Mouse (Mus musculus) cerebellum, adult 2 months (tissue): ENCODE data around the gene Klhdc7b. TPM values are rescaled to one million over a fixed set of nuclear protein-coding genes. Genes with fewer than 3 reads are reported as not detected.

Source experiments
- DNase-seq, 2 experiments: peaks; one replicate each; pipeline ENCODE4 v3.0.0; 2021
- H3K27ac ChIP-seq: fragments of 200-500 bp; 2 replicates; pipeline ENCODE4 v1.5.1; 2012; ENCODE audit warnings: low read length, control low read depth, inconsistent platforms; ENCODE audit not compliant: insufficient read depth
- H3K27me3 ChIP-seq: fragments of 200-500 bp; 2 replicates; pipeline ENCODE4 v1.6.1; 2012; ENCODE audit warnings: inconsistent platforms, mild to moderate bottlenecking, low read length, moderate library complexity; ENCODE audit not compliant: control insufficient read depth, insufficient read depth
- H3K4me1 ChIP-seq: fragments of 200-500 bp; 2 replicates; pipeline ENCODE4 v1.6.1; 2011; ENCODE audit warnings: low read length; ENCODE audit not compliant: control insufficient read depth, insufficient read depth
- H3K4me3 ChIP-seq: fragments of 200-500 bp; replicated peaks from 2 replicates; pipeline ENCODE3; 2011; ENCODE audit warnings: mild to moderate bottlenecking, low read depth, low read length, control low read depth; ENCODE audit not compliant: insufficient read depth
- CTCF ChIP-seq: fragments of 200-500 bp; IDR thresholded peaks from 2 replicates; pipeline ENCODE4 v1.5.1; 2011; ENCODE audit warnings: low read depth, mild to moderate bottlenecking, control low read depth, low read length, moderate library complexity, borderline replicate concordance; ENCODE audit not compliant: insufficient read depth
- POLR2A ChIP-seq: fragments of 200-500 bp; IDR thresholded peaks from 2 replicates; pipeline ENCODE4 v1.6.1; 2011; ENCODE audit warnings: low read length, control low read depth, borderline replicate concordance; ENCODE audit not compliant: insufficient read depth
- WGBS: fragments of 180-500 bp; shearing (Covaris S2); methylation state at CpG from one replicate; pipeline ENCODE4 v1.1.7; 2018; 5-methylcytosine and 5-hydroxymethylcytosine counted together
- polyA plus RNA-seq: library from polyadenylated mRNA; depleted of rRNA; stranded (reverse); fragments of >200 nt; gene quantifications from 2 replicates; pipeline ENCODE4 v1.2.3, GENCODE M21; 2012

Klhdc7b gene
- polyA plus RNA-seq, 1 experiment, result 2.6 TPM

DNA sequence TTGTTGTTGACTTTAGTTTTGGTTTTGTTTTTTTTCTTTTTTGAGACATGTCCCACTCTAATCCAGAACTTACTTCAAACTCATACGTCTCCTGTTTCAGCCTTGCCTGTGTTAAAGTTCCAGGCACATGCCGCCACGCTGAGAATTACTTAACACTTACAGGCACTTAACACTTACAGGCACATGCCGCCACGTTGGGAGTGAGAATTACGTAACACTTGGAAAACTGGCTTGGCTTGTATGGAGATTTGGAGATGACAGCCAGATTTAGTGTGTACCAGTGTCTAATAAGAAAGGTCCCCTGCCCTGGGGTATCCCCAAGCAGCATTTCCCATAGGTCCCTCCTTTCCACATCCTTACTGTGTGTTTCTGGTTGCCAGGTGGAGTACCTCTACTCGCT lies 21.7 kb upstream of the Klhdc7b start:
- Histone ChIP-seq H3K4me1 (peaks cover 29% of the 10 kb centered on the region), H3K27me3 (no peaks in the 10 kb centered on the region), H3K4me3 (no peak overlapping the region), H3K27ac (no peak overlapping the region)
- no peak for DNase-seq
- TF ChIP-seq POLR2A (no peak), CTCF (no peak)
- 61% methylated on average over 7 of the region's 7 CpGs for WGBS

DNA sequence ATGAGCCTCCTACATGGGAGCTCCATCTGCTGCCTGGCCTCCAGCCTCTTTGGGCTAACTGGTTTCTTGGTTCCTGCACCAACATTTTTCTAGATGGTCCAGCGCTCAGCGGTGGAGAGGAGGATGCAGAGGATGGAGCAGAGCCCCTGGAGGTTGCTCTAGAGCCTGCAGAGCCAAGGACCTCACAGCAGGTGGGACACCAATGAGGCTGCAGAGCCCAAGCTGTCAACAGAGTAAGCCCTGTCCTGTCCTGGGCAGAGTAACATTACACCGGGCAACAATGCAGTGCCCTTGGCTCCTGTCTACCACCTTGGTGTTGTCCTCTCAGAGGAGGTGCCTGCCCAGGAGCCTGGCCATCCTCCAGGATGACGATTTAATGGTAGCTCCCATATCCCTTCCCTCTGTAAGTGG lies 19.6 kb upstream of the Klhdc7b start:
- TF ChIP-seq CTCF, result peak; percentile 20; the same call in 1 of the 2 replicates
- TF ChIP-seq POLR2A, result no peak; the same call in 1 of the 2 replicates
- peak; percentile 92 to 95 for DNase-seq
- no peaks in the 10 kb centered on the region for H3K27me3 ChIP-seq
- H3K4me1 ChIP-seq, result peaks cover 29% of the 10 kb centered on the region
- peak overlapping the region; percentile 73 for H3K27ac ChIP-seq
- 13% methylated on average over 4 of the region's 4 CpGs for WGBS
- H3K4me3 ChIP-seq, result no peak overlapping the region

DNA sequence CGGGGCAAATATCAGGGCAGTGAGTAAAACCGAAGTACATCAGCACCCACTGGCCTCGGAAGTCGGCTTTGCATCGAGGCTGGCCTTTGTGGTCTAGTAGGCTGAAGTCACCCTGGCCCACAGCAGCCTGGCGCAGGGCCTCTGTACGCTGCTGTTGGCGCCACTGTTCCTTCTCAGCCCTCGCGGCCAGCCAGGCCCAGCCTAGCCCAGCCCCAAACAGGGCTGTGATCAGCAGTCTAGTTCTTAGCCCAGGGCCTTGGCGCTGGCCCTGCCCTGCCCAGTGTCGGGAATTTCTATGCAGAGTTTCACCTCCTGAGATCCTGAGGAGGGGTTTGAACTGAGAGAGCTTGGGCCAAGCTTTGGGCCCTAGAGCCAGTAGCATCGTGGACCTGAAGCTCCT lies 12.6 kb upstream of the Klhdc7b start:
- no peak for TF ChIP-seq CTCF
- TF ChIP-seq POLR2A, result no peak
- 67% methylated on average over 13 of the region's 13 CpGs for WGBS
- Histone ChIP-seq H3K27ac (0 out of 2 replicates have a peak overlapping the region, but pooled peaks have one; percentile 6), H3K4me1 (peaks cover 15% of the 10 kb centered on the region), H3K4me3 (no peak overlapping the region), H3K27me3 (no peaks in the 10 kb centered on the region)
- DNase-seq, result no peak

DNA sequence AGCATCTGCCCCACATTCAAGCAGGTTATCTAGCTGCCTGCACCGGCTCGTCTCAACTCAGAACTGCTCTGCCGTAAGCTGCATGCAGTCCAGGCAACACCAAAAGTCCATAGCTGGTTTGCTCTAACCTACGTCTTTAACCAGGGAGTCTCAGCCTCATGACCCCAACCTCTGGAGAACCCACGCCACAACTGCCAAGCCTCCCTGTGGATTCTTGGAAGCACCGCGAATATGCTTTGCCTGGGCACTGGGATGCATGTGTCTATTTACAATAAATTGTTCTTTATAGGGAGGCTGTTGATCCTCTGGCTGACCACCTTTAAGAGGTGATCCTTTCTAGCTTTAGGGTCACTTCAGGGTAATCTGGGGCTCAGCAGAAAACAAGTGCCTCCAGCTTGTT lies 12.2 kb upstream of the Klhdc7b start:
- H3K4me1 ChIP-seq, result peaks cover 20% of the 10 kb centered on the region
- 42% methylated on average over 7 of the region's 7 CpGs for WGBS
- peak overlapping the region; percentile 6; the same call in 1 of the 2 replicates for H3K27ac ChIP-seq
- peak overlapping the region; percentile 62 for H3K4me3 ChIP-seq
- peak in 1 of 2 experiments; percentile 32 for DNase-seq
- TF ChIP-seq CTCF (no peak), POLR2A (no peak)
- H3K27me3 ChIP-seq, result no peaks in the 10 kb centered on the region

DNA sequence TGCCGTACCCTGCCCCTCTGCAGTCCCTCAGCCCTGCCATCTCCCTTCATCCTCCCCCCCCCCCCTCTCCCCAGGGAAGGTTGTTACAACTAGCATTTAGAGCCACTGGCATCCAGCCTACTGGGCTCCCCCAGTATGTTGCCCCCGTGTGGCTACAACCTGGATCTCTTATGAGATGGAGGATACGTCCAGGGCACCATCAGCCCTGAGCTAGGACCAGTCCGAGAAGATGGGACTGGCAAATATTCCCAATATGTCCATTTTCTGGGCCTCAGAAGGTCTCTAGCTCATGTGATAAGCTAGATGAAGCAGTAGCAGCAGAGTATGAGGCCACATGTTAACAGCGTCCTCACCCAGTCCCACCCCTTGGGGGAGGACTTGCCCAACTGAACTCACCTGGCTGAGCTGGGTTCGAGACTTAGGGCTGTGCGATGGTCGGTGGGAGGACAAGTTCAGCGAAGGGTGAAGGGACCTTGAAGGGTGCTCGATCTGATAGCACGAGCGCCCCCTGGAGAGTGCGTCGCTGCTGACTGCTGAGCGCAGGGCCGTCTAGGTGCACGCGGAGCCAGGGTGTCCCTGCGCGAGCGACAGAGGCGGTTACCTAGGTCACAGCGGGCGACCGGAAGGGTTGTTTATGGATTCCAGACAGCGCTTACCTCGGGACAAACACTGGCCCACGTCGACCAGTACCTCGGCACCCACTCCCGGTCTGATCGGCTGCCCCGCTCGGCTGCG lies 11.5 kb upstream of the Klhdc7b start:
- peak overlapping the region; percentile 62 for H3K4me3 ChIP-seq
- peaks cover 27% of the 10 kb centered on the region for H3K4me1 ChIP-seq
- H3K27me3 ChIP-seq, result no peaks in the 10 kb centered on the region
- WGBS, result 1% methylated on average over 35 of the region's 35 CpGs
- peak overlapping the region; percentile 82 for H3K27ac ChIP-seq
- TF ChIP-seq POLR2A (no peak), CTCF (peak; percentile 45; the same call in 1 of the 2 replicates)
- DNase-seq, result peak; percentile 80 to 84

DNA sequence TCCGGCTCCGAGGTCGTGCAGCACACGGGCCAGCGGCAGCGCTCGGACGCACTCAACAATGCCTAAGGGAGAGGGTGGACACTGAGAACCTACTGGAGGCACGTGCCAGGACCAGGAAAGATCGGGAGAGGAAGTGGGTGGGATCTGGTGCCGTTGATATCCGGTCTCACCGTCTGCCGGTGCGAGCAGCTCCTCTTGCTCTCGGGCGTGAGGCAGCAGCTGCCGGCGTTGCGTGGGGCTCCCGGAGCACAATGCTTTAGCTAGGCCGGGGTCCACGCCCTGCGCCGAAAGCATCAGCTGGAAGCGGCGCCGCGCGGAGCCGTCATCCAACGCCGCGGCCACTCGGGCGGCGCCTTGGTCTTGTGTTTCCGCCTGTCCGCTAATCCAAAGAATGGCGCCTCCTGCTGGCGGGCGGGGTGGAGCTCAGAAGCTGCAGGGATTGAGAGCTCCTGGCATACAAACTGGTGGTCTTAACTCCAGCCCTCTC lies 10.9 kb upstream of the Klhdc7b start, which contains the start of gene Sco2:
Gene Sco2, minus strand, starts transcription at position 85 of the 487 bp plus-strand sequence.
- no peaks in the 10 kb centered on the region for H3K27me3 ChIP-seq
- H3K27ac ChIP-seq, result peak within 1 kb of the TSS; percentile 82
- peak within 1 kb of the TSS; percentile 62 for H3K4me3 ChIP-seq
- DNase-seq, result peak; percentile 91 to 96
- WGBS, result under 1% methylated on average over 42 of the region's 42 CpGs
- peaks cover 28% of the 10 kb centered on the region for H3K4me1 ChIP-seq
- peak; percentile 60; the same call in 1 of the 2 replicates for TF ChIP-seq POLR2A
- TF ChIP-seq CTCF, result peak; percentile 74

DNA sequence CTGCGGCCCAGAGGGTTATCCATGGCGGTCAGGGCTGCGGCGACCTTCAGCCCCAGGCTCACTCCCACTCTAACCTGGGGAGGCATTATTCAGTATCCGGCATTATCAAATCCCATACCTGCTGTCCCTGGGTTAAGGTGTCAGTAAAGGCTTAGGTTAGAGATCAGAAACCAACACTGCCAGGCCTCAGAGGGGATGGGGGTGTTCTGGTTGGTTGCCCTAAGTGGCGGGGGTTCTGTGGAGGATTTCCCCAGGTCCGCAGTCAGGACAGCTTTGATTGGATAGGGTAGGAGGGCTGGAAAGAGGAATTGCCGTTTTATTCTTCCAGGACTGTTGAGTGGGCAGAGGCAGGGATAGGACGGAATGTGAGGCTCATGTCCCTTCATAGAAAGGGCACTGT lies 10.4 kb upstream of the Klhdc7b start:
- no peak for DNase-seq
- Histone ChIP-seq H3K27me3 (no peaks in the 10 kb centered on the region), H3K27ac (peak overlapping the region; percentile 82), H3K4me1 (peaks cover 28% of the 10 kb centered on the region), H3K4me3 (peak overlapping the region; percentile 62)
- no peak for TF ChIP-seq CTCF
- TF ChIP-seq POLR2A, result no peak
- WGBS, result 43% methylated on average over 9 of the region's 9 CpGs

DNA sequence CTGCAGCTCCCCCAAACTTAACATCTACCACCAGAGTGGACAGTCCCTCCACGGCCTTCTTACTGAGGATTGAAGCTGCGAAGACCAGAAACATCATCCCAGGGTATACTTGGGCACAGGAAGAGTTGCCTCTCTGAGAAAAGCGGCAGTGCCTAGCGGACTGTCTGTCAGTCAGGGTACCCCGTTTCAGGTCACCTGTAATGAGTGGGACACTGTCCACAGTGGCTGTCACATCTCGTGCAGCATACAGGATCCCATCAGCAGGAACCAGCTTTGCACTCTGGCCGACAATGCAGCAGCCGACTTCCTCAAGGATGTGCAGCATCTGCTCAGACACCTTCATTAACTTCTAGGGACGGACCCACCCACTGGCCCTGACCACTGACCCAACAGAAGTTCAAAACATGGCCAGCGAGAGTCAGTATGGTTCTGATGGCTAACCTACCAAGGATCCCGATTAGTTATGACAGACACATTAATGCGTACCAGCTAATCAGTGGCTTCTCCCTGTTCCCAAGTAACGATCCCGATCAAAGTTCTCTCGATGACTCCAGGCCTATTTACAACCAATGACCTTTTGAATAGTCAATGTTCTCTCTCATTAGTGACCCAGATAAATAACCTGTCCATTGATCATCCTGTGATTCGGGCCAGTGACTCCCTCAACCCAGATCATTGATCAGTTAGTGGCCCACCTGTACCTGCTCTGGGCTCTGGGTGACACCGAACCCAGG lies 9.7 kb upstream of the Klhdc7b start:
- peak in 1 of 2 experiments; percentile 24 for DNase-seq
- no peak overlapping the region for H3K27ac ChIP-seq
- no peak overlapping the region for H3K4me3 ChIP-seq
- no peaks in the 10 kb centered on the region for H3K27me3 ChIP-seq
- WGBS, result 91% methylated on average over 17 of the region's 17 CpGs
- peaks cover 31% of the 10 kb centered on the region for H3K4me1 ChIP-seq
- no peak for TF ChIP-seq CTCF
- no peak for TF ChIP-seq POLR2A
